Comparison of ENCODE assay signal across 24 mouse cellular contexts in the genomic region with DNA sequence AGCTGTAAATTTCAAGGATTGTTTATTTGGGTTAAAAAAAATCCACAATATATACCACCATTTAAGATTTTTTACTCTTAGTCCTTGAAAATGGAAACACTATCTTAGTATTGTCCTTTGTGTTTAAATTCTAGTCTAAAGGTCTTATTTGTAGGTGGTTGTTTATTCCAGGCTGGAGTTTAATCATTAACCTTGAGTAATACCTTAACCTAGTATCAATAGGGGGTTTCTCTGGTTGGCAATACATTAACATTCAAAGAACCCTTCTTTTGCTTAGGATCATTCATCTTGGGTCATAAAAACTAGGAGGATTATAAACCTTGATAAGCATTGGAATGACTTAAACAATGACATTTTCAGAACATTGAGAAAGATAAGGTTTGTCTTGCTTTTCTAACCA.
"Had no signal": no experiment of that assay in that cellular context is flagged by ENCODE, and none has a peak within 500 bp of the region (broad histone marks: within the 10 kb centered on the region; RNA-seq: fewer than 3 reads in every experiment).

No protein-coding gene starts in this region.

- DNase-seq: gastrocnemius, adult 2 months; gastrocnemius, postnatal 10 days; gastrocnemius, postnatal 25 days; heart, adult 18-20 months; heart, postnatal 10 days; heart, postnatal 36 days; kidney, adult 11 months; kidney, adult 8-10 months; kidney, postnatal 14 days; layer of hippocampus, adult 9-11 months; layer of hippocampus, postnatal 36 days; left cerebral cortex, postnatal 4 days; lung, adult 18-20 months had no signal

- H3K9ac ChIP-seq: heart, embryonic 12.5 days; hindbrain, embryonic 13.5 days; kidney, embryonic 15.5 days; limb, embryonic 13.5 days; limb, embryonic 15.5 days; liver, embryonic 14.5 days had no signal

- H3K4me1 ChIP-seq: heart, embryonic 10.5 days; heart, embryonic 12.5 days; hindbrain, embryonic 13.5 days; kidney, embryonic 15.5 days; limb, embryonic 13.5 days; limb, embryonic 15.5 days had no signal

- H3K4me2 ChIP-seq: heart, embryonic 12.5 days; hindbrain, embryonic 13.5 days; kidney, embryonic 15.5 days; limb, embryonic 13.5 days; limb, embryonic 15.5 days had no signal

- H3K4me3 ChIP-seq: gastrocnemius, adult 2 months; heart, embryonic 10.5 days; heart, embryonic 12.5 days; hindbrain, embryonic 13.5 days; kidney, embryonic 15.5 days; limb, embryonic 13.5 days; limb, embryonic 15.5 days had no signal

- ATAC-seq: forebrain, embryonic 16.5 days; hindbrain, embryonic 16.5 days; inflammation-experienced regulatory T-cells, adult 6 months had no signal

- H3K9me3 ChIP-seq: heart, embryonic 10.5 days; heart, embryonic 12.5 days; hindbrain, embryonic 13.5 days; kidney, embryonic 15.5 days; limb, embryonic 13.5 days; limb, embryonic 15.5 days had no signal

- H3K27ac ChIP-seq: gastrocnemius, adult 2 months; heart, embryonic 10.5 days; hindbrain, embryonic 13.5 days; kidney, embryonic 15.5 days; kidney, postnatal 0 days; limb, embryonic 13.5 days; limb, embryonic 15.5 days; liver, embryonic 14.5 days had no signal

- H3K36me3 ChIP-seq: heart, embryonic 10.5 days; heart, embryonic 12.5 days; hindbrain, embryonic 13.5 days; kidney, embryonic 15.5 days; limb, embryonic 13.5 days; limb, embryonic 15.5 days had no signal

- H3K27me3 ChIP-seq: heart, embryonic 12.5 days; limb, embryonic 15.5 days had no signal
